In the genomic region with DNA sequence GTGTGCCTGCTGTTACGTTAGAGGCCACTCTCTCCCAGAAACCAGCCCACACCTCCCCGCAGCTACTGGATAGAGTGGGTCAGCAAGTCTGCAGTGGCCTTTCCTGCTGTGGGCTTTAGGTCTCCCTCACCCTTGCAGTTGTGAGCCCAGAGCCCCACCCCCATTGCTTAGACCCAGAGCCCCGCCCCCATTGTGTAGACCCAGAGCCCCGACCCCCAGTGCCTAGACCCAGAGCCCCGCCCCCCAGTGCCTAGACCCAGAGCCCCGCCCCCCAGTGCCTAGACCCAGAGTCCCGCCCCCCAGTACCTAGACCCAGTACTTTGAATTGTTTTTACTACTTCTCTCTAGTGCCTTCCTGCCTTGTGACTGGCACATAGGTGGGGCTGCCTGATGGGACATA, we compare ENCODE assay signal across 23 mouse cellular contexts.
A peak's percentile ranks its signal among the peaks of the same experiment; 100 is the strongest.
DNase-seq lines count a peak whose midpoint lies in the region; ATAC-seq lines count a peak whose summit lies in the region.
"Had no signal": no experiment of that assay in that cellular context is flagged by ENCODE, and none has a peak within 500 bp of the region (broad histone marks: within the 10 kb centered on the region; RNA-seq: fewer than 3 reads in every experiment).

No protein-coding gene starts in this region.

- no peak overlapping the region for H3K9ac ChIP-seq in heart, embryonic 11.5 days (ENCODE audit: low read depth, low read length)
- no peak overlapping the region for H3K9ac ChIP-seq in kidney, embryonic 16.5 days (replicated peaks; ENCODE audit: low read length)
- H3K9ac ChIP-seq in midbrain, embryonic 15.5 days: no peak overlapping the region
- H3K9ac ChIP-seq: hindbrain, embryonic 14.5 days; lung, embryonic 15.5 days had no signal

- intact Hi-C loops in heart, postnatal 25 days (cut with DNase I): no loop called here

- peak overlapping the region; percentile 39; the same call in 1 of the 2 replicates for H3K4me2 ChIP-seq in heart, embryonic 11.5 days
- no peak overlapping the region for H3K4me2 ChIP-seq in kidney, embryonic 16.5 days (replicated peaks; ENCODE audit: low read depth, low read length)
- no peak overlapping the region for H3K4me2 ChIP-seq in midbrain, embryonic 15.5 days
- H3K4me2 ChIP-seq: hindbrain, embryonic 14.5 days; lung, embryonic 15.5 days had no signal

- no peak for ATAC-seq in heart, embryonic 11.5 days (replicated peaks; ENCODE audit: insufficient number of reproducible peaks, low FRiP score, low TSS enrichment)
- peak; percentile 18; the same call in 1 of the 2 replicates for ATAC-seq in kidney, embryonic 16.5 days (ENCODE audit: low FRiP score, low TSS enrichment)
- ATAC-seq in midbrain, embryonic 15.5 days (replicated peaks): no peak

- WGBS in heart, embryonic 11.5 days (ENCODE audit: insufficient replicate concordance): 33% methylated on average over 7 of the region's 7 CpGs
- 69% methylated on average over 7 of the region's 7 CpGs for WGBS in kidney, embryonic 16.5 days
- 57% methylated on average over 7 of the region's 7 CpGs for WGBS in midbrain, embryonic 10.5 days
- WGBS in midbrain, embryonic 15.5 days: 66% methylated on average over 7 of the region's 7 CpGs

- no peak for DNase-seq in heart, postnatal 25 days (ENCODE audit: low spot score)
- DNase-seq in kidney, adult 18-20 months: no peak
- no peak for DNase-seq in midbrain, embryonic 10.5 days (ENCODE audit: low spot score)
- DNase-seq in ZHBTc4 (ENCODE audit: low read depth, low spot score): peak; percentile 84
- DNase-seq in frontal cortex, postnatal 25 days (ENCODE audit: low spot score in 2 of 2): no peak
- DNase-seq: adrenal gland, adult 8-10 months; cerebellum, adult 9-10 months; gastrocnemius, postnatal 10 days; heart, adult 11 months; heart, postnatal 10 days; kidney, adult 11 months; layer of hippocampus, adult 9-11 months; left cerebral cortex, postnatal 4 days; right cerebral cortex, postnatal 14 days; spleen, adult 18-20 months; thymus, postnatal 4 days had no signal

- peaks cover 18% of the 10 kb centered on the region for H3K4me1 ChIP-seq in heart, embryonic 11.5 days (ENCODE audit: control insufficient read depth, insufficient read depth, low read length)
- H3K4me1 ChIP-seq in kidney, embryonic 16.5 days (ENCODE audit: insufficient read depth, low read length): peaks cover 24% of the 10 kb centered on the region
- peaks cover 37% of the 10 kb centered on the region for H3K4me1 ChIP-seq in midbrain, embryonic 10.5 days
- H3K4me1 ChIP-seq in midbrain, embryonic 15.5 days: peaks cover 5% of the 10 kb centered on the region; the same call in 1 of the 2 replicates

- H3K27ac ChIP-seq in heart, embryonic 11.5 days (ENCODE audit: low read depth, low read length): no peak overlapping the region
- H3K27ac ChIP-seq in kidney, embryonic 16.5 days (ENCODE audit: low read length): peak overlapping the region; percentile 16; the same call in 1 of the 2 replicates
- H3K27ac ChIP-seq in midbrain, embryonic 10.5 days (replicated peaks): peak overlapping the region; percentile 69
- no peak overlapping the region for H3K27ac ChIP-seq in midbrain, embryonic 15.5 days
- H3K27ac ChIP-seq: hindbrain, embryonic 14.5 days; left cerebral cortex, adult 2 months; lung, embryonic 15.5 days had no signal

- H3K36me3 ChIP-seq in heart, embryonic 11.5 days (ENCODE audit: control insufficient read depth, insufficient read depth, low read length): no peaks in the 10 kb centered on the region
- no peaks in the 10 kb centered on the region for H3K36me3 ChIP-seq in kidney, embryonic 16.5 days (ENCODE audit: insufficient read depth, low read length)
- no peaks in the 10 kb centered on the region for H3K36me3 ChIP-seq in midbrain, embryonic 10.5 days
- no peaks in the 10 kb centered on the region for H3K36me3 ChIP-seq in midbrain, embryonic 15.5 days (replicated peaks)
- H3K36me3 ChIP-seq: lung, embryonic 15.5 days had no signal

- no peak overlapping the region for H3K4me3 ChIP-seq in heart, embryonic 11.5 days (ENCODE audit: low read depth, low read length)
- no peak overlapping the region for H3K4me3 ChIP-seq in kidney, embryonic 16.5 days (ENCODE audit: low read length)
- H3K4me3 ChIP-seq in midbrain, embryonic 10.5 days: no peak overlapping the region
- no peak overlapping the region for H3K4me3 ChIP-seq in midbrain, embryonic 15.5 days
- H3K4me3 ChIP-seq: erythroblast, embryonic 14.5 days; left cerebral cortex, adult 2 months; lung, embryonic 15.5 days had no signal

- H3K9me3 ChIP-seq in heart, embryonic 11.5 days (replicated peaks; ENCODE audit: control insufficient read depth, low read length): no peaks in the 10 kb centered on the region
- no peaks in the 10 kb centered on the region for H3K9me3 ChIP-seq in kidney, embryonic 16.5 days (ENCODE audit: low read length)
- no peaks in the 10 kb centered on the region for H3K9me3 ChIP-seq in midbrain, embryonic 10.5 days (replicated peaks)
- H3K9me3 ChIP-seq in midbrain, embryonic 15.5 days: no peaks in the 10 kb centered on the region
- H3K9me3 ChIP-seq: lung, embryonic 15.5 days had no signal

- no peaks in the 10 kb centered on the region for H3K27me3 ChIP-seq in heart, embryonic 11.5 days (ENCODE audit: control insufficient read depth, insufficient read depth, low read length)
- H3K27me3 ChIP-seq in kidney, embryonic 16.5 days (ENCODE audit: insufficient read depth, low read length): no peaks in the 10 kb centered on the region
- H3K27me3 ChIP-seq in midbrain, embryonic 10.5 days (ENCODE audit: low read depth, poor library complexity, severe bottlenecking): no peaks in the 10 kb centered on the region
- no peaks in the 10 kb centered on the region for H3K27me3 ChIP-seq in midbrain, embryonic 15.5 days (replicated peaks)
- H3K27me3 ChIP-seq: lung, embryonic 15.5 days had no signal

Comparison
In these comparisons a context has a peak if more than half of its experiments do, and no peak if none do; other contexts are left out.
1. H3K27ac ChIP-seq: peak in kidney, embryonic 16.5 days (single experiment) and midbrain, embryonic 10.5 days (single experiment); none in heart, embryonic 11.5 days (single experiment) and midbrain, embryonic 15.5 days (single experiment).